Mouse (Mus musculus) hindbrain, embryonic 15.5 days (tissue): ENCODE results near the gene Cdh13. TPM values are rescaled to one million over a fixed set of nuclear protein-coding genes. Genes with fewer than 3 reads are reported as not detected.

Source experiments
- ATAC-seq: fragments of 200-750 bp; cut with Nextera tagmentation; 2 replicates; pipeline ENCODE4 v1.8.0; 2017; ENCODE audit warnings: low read depth, moderate number of reproducible peaks, moderate TSS enrichment; ENCODE audit not compliant: low FRiP score
- H3K27ac ChIP-seq: fragments of 300-500 bp; sonication (generic); replicated peaks from 2 replicates; pipeline ENCODE4 v1.5.1; 2015; ENCODE audit warnings: mild to moderate bottlenecking, inconsistent platforms
- H3K27me3 ChIP-seq: fragments of 300-500 bp; sonication (generic); 2 replicates; pipeline ENCODE4 v1.6.1; 2015; ENCODE audit warnings: control low read depth, inconsistent platforms
- H3K36me3 ChIP-seq: fragments of 300-500 bp; sonication (generic); 2 replicates; pipeline ENCODE4 v1.6.1; 2015; ENCODE audit warnings: control low read depth, inconsistent platforms
- H3K4me1 ChIP-seq: fragments of 300-500 bp; sonication (generic); replicated peaks from 2 replicates; pipeline ENCODE4 v1.6.1; 2015; ENCODE audit warnings: control low read depth, inconsistent platforms
- H3K4me2 ChIP-seq: fragments of 300-500 bp; sonication (generic); 2 replicates; pipeline ENCODE4 v1.6.1; 2015; ENCODE audit warnings: moderate library complexity, mild to moderate bottlenecking, inconsistent platforms
- H3K4me3 ChIP-seq: fragments of 300-500 bp; sonication (generic); 2 replicates; pipeline ENCODE4 v1.5.1; 2015; ENCODE audit warnings: mild to moderate bottlenecking, inconsistent platforms
- H3K9ac ChIP-seq: fragments of 300-500 bp; sonication (generic); 2 replicates; pipeline ENCODE4 v1.6.1; 2015; ENCODE audit warnings: inconsistent platforms
- H3K9me3 ChIP-seq: fragments of 300-500 bp; sonication (generic); 2 replicates; pipeline ENCODE4 v1.6.1; 2016; ENCODE audit warnings: control low read depth, inconsistent platforms
- WGBS: fragments of 180-500 bp; shearing (Covaris S2); methylation state at CpG from one replicate; pipeline ENCODE4 v1.1.7; 2015; 5-methylcytosine and 5-hydroxymethylcytosine counted together
- polyA plus RNA-seq: library from polyadenylated mRNA; unstranded; fragments of >200 nt; fragmentation: Nextera tagmentation; extraction: Ambion mirVana; gene quantifications from 2 replicates; pipeline ENCODE4 v1.2.1, GENCODE M21; 2015

Cdh13 gene
- polyA plus RNA-seq, 1 experiment from 2014 or later = 112 TPM

- no peak for ATAC-seq
- WGBS = 60% methylated on average over 14 of the region's 14 CpGs
- 0 out of 2 replicates have a peak overlapping the region, but pooled peaks have one; percentile 9 for H3K27ac ChIP-seq
Observed at GRCm38 (mm10) chr8:118552397-118552796, 268.9 kb downstream of the Cdh13 start.

GRCm38 (mm10) chr8:118552842-118553241 lies 269.3 kb downstream of the Cdh13 start:
- Histone ChIP-seq H3K27ac (no peak overlapping the region), H3K4me2 (no peak overlapping the region), H3K27me3 (no peaks in the 10 kb centered on the region), H3K4me1 (no peaks in the 10 kb centered on the region), H3K36me3 (no peaks in the 10 kb centered on the region), H3K4me3 (no peak overlapping the region), H3K9me3 (no peaks in the 10 kb centered on the region), H3K9ac (no peak overlapping the region)
- WGBS = 66% methylated on average over 4 of the region's 4 CpGs
- ATAC-seq = no peak

More at GRCm38 (mm10) chr8:118552397-118552796, 268.9 kb downstream of the Cdh13 start:
- H3K36me3 ChIP-seq = no peaks in the 10 kb centered on the region
- H3K27me3 ChIP-seq = no peaks in the 10 kb centered on the region
- H3K4me1 ChIP-seq = no peaks in the 10 kb centered on the region
- H3K9me3 ChIP-seq = no peaks in the 10 kb centered on the region
- no peak overlapping the region for H3K4me3 ChIP-seq
- H3K9ac ChIP-seq = no peak overlapping the region
- H3K4me2 ChIP-seq = no peak overlapping the region

GRCm38 (mm10) chr8:118564024-118564423 lies 280.5 kb downstream of the Cdh13 start:
- Histone ChIP-seq H3K27ac (no peak overlapping the region), H3K27me3 (no peaks in the 10 kb centered on the region), H3K4me2 (no peak overlapping the region), H3K4me1 (no peaks in the 10 kb centered on the region), H3K9me3 (no peaks in the 10 kb centered on the region), H3K36me3 (no peaks in the 10 kb centered on the region), H3K9ac (no peak overlapping the region), H3K4me3 (no peak overlapping the region)
- no peak for ATAC-seq
- WGBS = 76% methylated on average over 6 of the region's 6 CpGs

GRCm38 (mm10) chr8:118565186-118565585 lies 281.7 kb downstream of the Cdh13 start:
- WGBS = 87% methylated on average over 5 of the region's 5 CpGs
- ATAC-seq = no peak
- H3K36me3 ChIP-seq = no peaks in the 10 kb centered on the region
- no peak overlapping the region for H3K9ac ChIP-seq
- no peak overlapping the region for H3K27ac ChIP-seq
- H3K4me1 ChIP-seq = no peaks in the 10 kb centered on the region
- H3K4me3 ChIP-seq = no peak overlapping the region
- H3K9me3 ChIP-seq = no peaks in the 10 kb centered on the region
- H3K27me3 ChIP-seq = no peaks in the 10 kb centered on the region
- H3K4me2 ChIP-seq = no peak overlapping the region

- no peak overlapping the region for H3K9ac ChIP-seq
- ATAC-seq = no peak
- no peaks in the 10 kb centered on the region for H3K36me3 ChIP-seq
- no peaks in the 10 kb centered on the region for H3K27me3 ChIP-seq
- H3K4me1 ChIP-seq = no peaks in the 10 kb centered on the region
- H3K4me2 ChIP-seq = no peak overlapping the region
- WGBS = 70% methylated on average over 6 of the region's 6 CpGs
- H3K27ac ChIP-seq = no peak overlapping the region
- H3K9me3 ChIP-seq = no peaks in the 10 kb centered on the region
- H3K4me3 ChIP-seq = no peak overlapping the region
Observed at GRCm38 (mm10) chr8:118565887-118566747, 282.6 kb downstream of the Cdh13 start.

DNA sequence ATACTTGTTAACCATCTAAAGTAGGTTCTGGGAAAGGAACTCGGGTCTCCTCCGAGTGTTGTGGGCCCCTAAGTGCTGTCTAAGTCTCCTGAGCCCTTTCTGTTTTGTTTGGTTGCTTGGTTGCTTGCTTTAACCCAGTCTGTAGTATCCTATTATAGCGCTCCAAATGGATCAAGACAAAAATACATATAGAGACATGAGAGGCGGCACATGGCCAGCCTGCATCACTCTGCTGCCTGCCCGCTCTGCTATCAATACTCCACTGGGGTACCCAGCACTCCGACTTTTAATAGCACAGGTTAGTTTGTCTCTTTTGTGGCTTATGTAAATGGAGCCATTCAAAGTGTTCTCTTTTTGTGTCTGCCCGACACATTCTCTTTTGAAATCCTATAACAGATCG lies 285.8 kb downstream of the Cdh13 start:
- Histone ChIP-seq H3K27ac (no peak overlapping the region), H3K9ac (no peak overlapping the region), H3K9me3 (no peaks in the 10 kb centered on the region), H3K4me2 (no peak overlapping the region), H3K36me3 (no peaks in the 10 kb centered on the region), H3K27me3 (no peaks in the 10 kb centered on the region), H3K4me3 (no peak overlapping the region), H3K4me1 (no peaks in the 10 kb centered on the region)
- WGBS = 71% methylated on average over 8 of the region's 8 CpGs
- ATAC-seq = no peak

DNA sequence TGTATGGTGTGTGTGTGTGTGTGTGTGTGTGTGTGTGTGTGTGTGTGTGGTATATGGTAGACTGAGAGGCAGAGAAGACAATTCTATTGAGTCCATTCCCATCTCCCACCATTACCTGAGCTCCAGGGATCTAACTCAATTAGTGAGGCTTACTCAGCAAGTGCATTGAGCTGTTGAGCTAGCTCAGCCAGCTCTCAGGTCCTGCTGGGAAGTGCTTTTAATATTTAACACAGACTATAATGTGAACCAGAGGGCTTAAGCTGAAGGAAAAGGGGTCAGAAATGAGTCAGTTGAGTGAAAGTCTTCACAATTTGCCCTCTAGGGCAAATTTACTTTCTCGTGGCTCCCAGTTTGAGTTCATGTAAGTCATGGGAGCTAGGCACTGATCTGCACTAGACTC lies 297.7 kb downstream of the Cdh13 start:
- Histone ChIP-seq H3K27me3 (no peaks in the 10 kb centered on the region), H3K27ac (no peak overlapping the region), H3K36me3 (no peaks in the 10 kb centered on the region), H3K4me2 (no peak overlapping the region), H3K9ac (no peak overlapping the region), H3K9me3 (no peaks in the 10 kb centered on the region), H3K4me1 (0 out of 2 replicates have a peak, but pooled peaks cover 3% of the 10 kb centered on the region), H3K4me3 (no peak overlapping the region)
- WGBS = 74% methylated on average over 1 of the region's 1 CpGs
- no peak for ATAC-seq

DNA sequence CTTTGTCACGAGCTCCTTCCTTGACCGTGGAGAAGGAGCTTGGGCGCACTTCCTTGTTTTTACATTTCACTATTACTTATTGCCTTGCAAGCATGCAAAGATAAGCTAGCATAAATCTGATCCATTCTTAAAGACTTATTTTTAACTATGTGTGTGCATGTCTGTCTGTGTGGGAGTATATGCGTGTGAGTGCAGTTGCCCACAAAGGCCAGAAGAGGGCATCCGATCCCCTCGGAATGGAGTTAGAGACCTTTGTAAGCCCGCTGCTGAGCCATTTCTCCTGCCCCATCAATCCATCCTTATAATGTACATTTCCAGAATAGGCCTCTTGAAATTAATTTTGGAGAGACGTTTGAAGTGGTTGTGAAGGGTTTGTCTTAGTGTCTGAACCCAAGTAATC lies 298.7 kb downstream of the Cdh13 start:
- Histone ChIP-seq H3K36me3 (no peaks in the 10 kb centered on the region), H3K27ac (no peak overlapping the region), H3K4me1 (0 out of 2 replicates have a peak, but pooled peaks cover 3% of the 10 kb centered on the region), H3K9me3 (no peaks in the 10 kb centered on the region), H3K27me3 (no peaks in the 10 kb centered on the region), H3K4me2 (no peak overlapping the region), H3K9ac (no peak overlapping the region), H3K4me3 (no peak overlapping the region)
- no peak for ATAC-seq
- WGBS = 93% methylated on average over 8 of the region's 8 CpGs

DNA sequence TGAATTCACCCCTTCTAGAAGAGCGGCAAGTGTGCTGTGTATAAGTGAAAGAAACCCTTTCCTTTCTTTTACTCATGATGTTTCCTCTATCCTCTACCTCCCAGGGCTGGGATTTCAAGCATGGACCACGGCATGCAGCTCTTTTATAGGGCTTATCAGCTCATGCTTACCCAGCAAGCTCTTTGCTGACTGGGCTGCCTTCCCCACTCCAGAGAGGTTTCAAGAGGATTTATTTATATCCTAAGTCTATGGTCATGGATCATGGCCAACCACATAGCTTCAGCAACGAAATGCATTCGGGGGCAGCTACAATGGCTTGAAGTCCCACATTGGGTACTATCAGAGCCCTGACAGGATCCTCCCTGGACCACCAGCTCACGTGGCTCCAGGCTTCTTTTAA lies 304.4 kb downstream of the Cdh13 start:
- H3K9ac ChIP-seq = no peak overlapping the region
- H3K27ac ChIP-seq = no peak overlapping the region
- 85% methylated on average over 5 of the region's 5 CpGs for WGBS
- H3K36me3 ChIP-seq = no peaks in the 10 kb centered on the region
- ATAC-seq = no peak
- no peaks in the 10 kb centered on the region for H3K4me1 ChIP-seq
- H3K9me3 ChIP-seq = no peaks in the 10 kb centered on the region
- no peaks in the 10 kb centered on the region for H3K27me3 ChIP-seq
- H3K4me3 ChIP-seq = no peak overlapping the region
- no peak overlapping the region for H3K4me2 ChIP-seq

DNA sequence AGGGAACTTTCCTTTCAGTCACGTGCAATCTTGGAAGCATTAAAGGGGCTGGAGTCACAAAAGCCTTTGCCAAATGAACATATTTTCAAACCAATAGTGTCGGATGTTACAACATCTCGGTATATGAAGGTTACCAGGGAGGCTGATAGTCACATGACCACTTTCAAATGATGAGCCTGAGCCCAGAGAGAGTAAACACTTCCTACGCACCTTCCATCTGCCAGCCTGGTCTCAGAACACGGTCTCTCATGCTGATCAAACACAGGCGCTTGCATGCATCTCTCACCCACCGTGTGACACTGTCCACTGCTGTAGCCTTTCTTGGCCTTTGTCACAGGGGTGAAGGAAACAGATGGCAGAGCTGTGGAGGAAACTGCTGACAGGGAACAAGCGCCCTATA lies 313.3 kb downstream of the Cdh13 start:
- 81% methylated on average over 8 of the region's 8 CpGs for WGBS
- Histone ChIP-seq H3K4me1 (peaks cover 2% of the 10 kb centered on the region; the same call in 1 of the 2 replicates), H3K27ac (no peak overlapping the region), H3K9ac (no peak overlapping the region), H3K27me3 (no peaks in the 10 kb centered on the region), H3K9me3 (no peaks in the 10 kb centered on the region), H3K4me3 (no peak overlapping the region), H3K36me3 (no peaks in the 10 kb centered on the region), H3K4me2 (no peak overlapping the region)
- ATAC-seq = no peak

DNA sequence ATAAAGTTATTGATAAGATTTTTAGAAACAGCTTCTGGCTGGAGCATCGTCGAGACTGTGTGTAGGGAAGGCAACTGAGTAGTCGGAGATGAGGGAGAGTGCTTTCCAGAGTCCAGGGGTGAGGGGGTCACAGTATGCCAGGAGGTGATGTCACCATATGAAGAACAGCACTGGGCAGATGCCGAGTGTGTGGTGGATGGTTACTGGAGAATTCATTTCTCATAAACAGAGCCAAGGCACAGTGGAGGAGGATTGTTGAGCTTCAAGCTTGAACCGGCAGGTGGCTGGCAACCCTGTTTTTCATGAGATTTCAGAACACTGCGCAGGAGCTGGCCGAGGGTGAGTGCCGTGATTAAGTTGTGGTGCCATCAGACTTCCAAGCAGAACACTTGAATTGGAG lies 317.8 kb downstream of the Cdh13 start:
- peaks cover 18% of the 10 kb centered on the region for H3K4me1 ChIP-seq
- H3K27me3 ChIP-seq = no peaks in the 10 kb centered on the region
- no peak for ATAC-seq
- H3K9me3 ChIP-seq = no peaks in the 10 kb centered on the region
- H3K9ac ChIP-seq = no peak overlapping the region
- H3K4me2 ChIP-seq = no peak overlapping the region
- 78% methylated on average over 8 of the region's 8 CpGs for WGBS
- 0 out of 2 replicates have a peak overlapping the region, but pooled peaks have one; percentile 17 for H3K27ac ChIP-seq
- no peak overlapping the region for H3K4me3 ChIP-seq
- H3K36me3 ChIP-seq = no peaks in the 10 kb centered on the region

- Histone ChIP-seq H3K9ac (no peak overlapping the region), H3K4me3 (no peak overlapping the region), H3K27ac (no peak overlapping the region), H3K36me3 (no peaks in the 10 kb centered on the region), H3K4me2 (no peak overlapping the region), H3K9me3 (no peaks in the 10 kb centered on the region), H3K4me1 (peaks cover 18% of the 10 kb centered on the region), H3K27me3 (no peaks in the 10 kb centered on the region)
- 50% methylated on average over 8 of the region's 8 CpGs for WGBS
- 0 out of 2 replicates have a peak, but pooled peaks have one; percentile 30 for ATAC-seq
Observed at GRCm38 (mm10) chr8:118602074-118602473, 318.5 kb downstream of the Cdh13 start.
